Mouse (Mus musculus) B cell, adult 67 days (primary cell): ENCODE results near the gene Fktn. TPM values are rescaled to one million over a fixed set of nuclear protein-coding genes. Genes with fewer than 3 reads are reported as not detected.

ENCODE experiments used
- total RNA-seq, 2 experiments: library from RNA; stranded (reverse); gene quantifications; 4 replicates each; pipeline ENCODE4 v1.2.4; 2023

Gene Fktn
- total RNA-seq: 1 to 10 TPM; 3.7 to 4.2 TPM

GRCm38 (mm10) chr4:53713704-53714050 lies at the start of gene Fktn:
Gene Fktn (plus strand): TSS chr4:53713998.

GRCm38 (mm10) chr4:53825821-53826605 lies 112.2 kb downstream of the Fktn start, which contains the start of gene Tmem38b:
Gene Tmem38b (plus strand): TSS chr4:53826045.

Other genes starting within 250 kb of the Fktn start
- gene Fsd1l, start 82.5 kb upstream of the Fktn start, total RNA-seq: not detected
- not detected for gene Tal2, start 65.7 kb downstream of the Fktn start, total RNA-seq
- gene Tmem38b, start 112.0 kb downstream of the Fktn start, total RNA-seq: 1 to 10 TPM; 1.8 to 3.2 TPM